Mouse (Mus musculus): ENCODE results near the gene Cdc25b. TPM values are rescaled to one million over a fixed set of nuclear protein-coding genes. Genes with fewer than 3 reads are reported as not detected.

Cdc25b gene
- polyA plus RNA-seq, 1 experiment from 2014 or later, result 117 TPM

DNA sequence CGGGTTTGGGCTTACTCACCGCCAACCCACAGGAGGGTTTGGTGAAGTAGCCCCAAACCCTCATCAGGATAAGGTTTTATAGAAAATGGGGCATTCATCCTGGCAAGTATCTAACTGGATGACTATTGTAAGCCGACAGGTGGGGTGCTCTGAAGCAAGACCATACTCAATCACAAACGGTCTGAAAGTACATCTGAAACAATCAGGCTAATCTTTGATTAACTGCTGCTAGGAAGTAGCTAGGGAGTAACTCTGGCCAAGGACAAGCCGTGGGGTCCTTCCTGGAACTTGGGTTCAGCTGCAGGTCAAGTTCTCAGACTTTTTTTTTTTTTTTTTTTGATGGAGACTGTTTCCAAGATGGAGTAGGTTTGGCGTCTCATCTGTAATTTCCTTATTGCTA lies 18.8 kb upstream of the Cdc25b start:
- Histone ChIP-seq H3K27ac (replicated peaks) (no peak overlapping the region), H3K4me1 (peaks cover 27% of the 10 kb centered on the region), H3K36me3 (peaks cover 4% of the 10 kb centered on the region; the same call in 1 of the 2 replicates), H3K4me3 (no peak overlapping the region), H3K9me3 (replicated peaks) (no peaks in the 10 kb centered on the region; the same call in 1 of the 2 replicates), H3K27me3 (ENCODE audit: low read depth, poor library complexity, severe bottlenecking) (peaks cover 38% of the 10 kb centered on the region)
- 89% methylated on average over 6 of the region's 6 CpGs for WGBS
- DNase-seq (ENCODE audit: low spot score), result no peak

DNA sequence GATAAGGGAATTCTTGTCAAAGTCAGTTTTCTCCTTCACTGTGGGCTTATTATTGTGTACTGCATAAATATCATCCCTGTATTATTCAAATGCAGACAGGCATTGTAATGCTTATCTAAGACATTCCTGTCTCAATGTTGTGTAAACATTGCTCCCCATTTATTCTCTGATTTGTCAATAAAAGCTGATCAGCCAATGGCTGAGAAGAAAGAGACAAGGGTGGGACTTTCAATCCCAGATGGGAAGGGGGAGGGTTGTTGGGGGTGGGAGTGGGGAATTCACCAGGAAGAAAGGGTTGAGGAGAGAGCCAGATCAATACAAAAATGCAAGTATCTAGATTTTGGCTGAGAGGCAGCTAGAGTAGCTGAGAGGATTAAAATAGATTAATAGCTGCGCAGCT lies 17.8 kb upstream of the Cdc25b start:
- 66% methylated on average over 1 of the region's 1 CpGs for WGBS
- Histone ChIP-seq H3K4me1 (peaks cover 28% of the 10 kb centered on the region), H3K27ac (replicated peaks) (no peak overlapping the region), H3K4me3 (no peak overlapping the region), H3K9me3 (replicated peaks) (no peaks in the 10 kb centered on the region; the same call in 1 of the 2 replicates), H3K36me3 (peaks cover 4% of the 10 kb centered on the region; the same call in 1 of the 2 replicates), H3K27me3 (ENCODE audit: low read depth, poor library complexity, severe bottlenecking) (peaks cover 47% of the 10 kb centered on the region)
- no peak for DNase-seq (ENCODE audit: low spot score)

DNA sequence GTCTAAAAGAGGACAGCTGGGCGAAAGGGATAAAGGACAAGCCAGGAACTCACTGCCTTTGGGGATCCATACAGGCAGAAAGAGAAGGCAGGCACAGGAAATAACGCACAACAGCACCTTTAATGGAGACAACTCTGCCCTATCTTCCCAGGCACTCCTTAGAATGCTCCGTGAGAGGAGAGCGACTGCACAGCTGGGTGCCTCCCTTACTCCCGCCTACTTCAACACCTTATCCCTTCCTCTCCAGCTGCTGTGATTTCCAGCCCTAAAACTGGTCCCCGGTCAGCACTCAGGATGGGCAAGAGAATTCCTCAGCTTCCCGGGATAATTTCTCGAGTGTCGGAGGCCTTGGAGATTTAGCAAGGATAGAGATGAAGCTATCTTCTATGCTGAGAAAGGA lies 15.8 kb upstream of the Cdc25b start:
- Histone ChIP-seq H3K4me1 (peaks cover 42% of the 10 kb centered on the region), H3K36me3 (peaks cover 7% of the 10 kb centered on the region), H3K27me3 (ENCODE audit: low read depth, poor library complexity, severe bottlenecking) (peaks cover 51% of the 10 kb centered on the region), H3K27ac (replicated peaks) (no peak overlapping the region), H3K4me3 (peak overlapping the region; percentile 43), H3K9me3 (replicated peaks) (no peaks in the 10 kb centered on the region)
- WGBS, result 11% methylated on average over 9 of the region's 9 CpGs
- no peak for DNase-seq (ENCODE audit: low spot score)

DNA sequence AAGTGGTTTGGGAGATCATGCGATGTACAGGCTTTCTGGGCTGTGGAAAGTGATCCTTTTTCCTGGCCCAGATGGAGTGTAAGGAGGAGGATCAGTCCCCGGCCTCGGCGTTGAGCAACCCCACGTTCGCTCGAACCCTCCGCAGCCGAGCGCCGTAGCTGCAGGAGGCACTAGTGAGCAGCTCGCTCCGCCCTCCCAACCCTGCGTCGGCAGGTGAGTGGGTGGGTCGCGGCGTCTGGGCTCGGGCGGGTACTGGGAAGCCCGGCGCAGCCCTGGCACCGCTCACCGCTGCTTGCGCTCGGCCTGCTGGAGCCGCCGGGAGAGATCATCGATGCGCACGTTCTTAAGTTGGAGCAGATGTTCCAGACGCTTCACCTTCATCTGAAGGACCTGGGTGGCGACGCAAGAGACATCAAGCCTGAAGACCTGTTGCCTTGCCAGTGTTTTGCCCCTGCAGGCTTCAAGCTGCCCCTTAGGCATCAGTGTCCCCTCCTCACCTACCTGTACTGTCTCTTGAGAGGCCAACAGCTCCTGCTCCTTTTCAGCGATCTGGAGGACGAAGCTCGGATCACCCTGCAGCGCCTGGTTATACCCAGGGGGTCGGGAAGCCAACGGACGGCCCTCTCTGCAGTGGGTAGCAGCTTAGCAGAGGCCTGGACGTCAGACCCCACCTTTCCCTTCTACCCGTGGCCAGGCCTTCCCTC lies 15.2 kb upstream of the Cdc25b start:
- peaks cover 51% of the 10 kb centered on the region for H3K27me3 ChIP-seq (ENCODE audit: low read depth, poor library complexity, severe bottlenecking)
- H3K27ac ChIP-seq (replicated peaks), result no peak overlapping the region
- peaks cover 48% of the 10 kb centered on the region for H3K4me1 ChIP-seq
- DNase-seq (ENCODE audit: low spot score), result peak; percentile 33
- no peaks in the 10 kb centered on the region for H3K9me3 ChIP-seq (replicated peaks)
- peak overlapping the region; percentile 43 for H3K4me3 ChIP-seq
- WGBS, result 1% methylated on average over 43 of the region's 43 CpGs
- H3K36me3 ChIP-seq, result peaks cover 13% of the 10 kb centered on the region

DNA sequence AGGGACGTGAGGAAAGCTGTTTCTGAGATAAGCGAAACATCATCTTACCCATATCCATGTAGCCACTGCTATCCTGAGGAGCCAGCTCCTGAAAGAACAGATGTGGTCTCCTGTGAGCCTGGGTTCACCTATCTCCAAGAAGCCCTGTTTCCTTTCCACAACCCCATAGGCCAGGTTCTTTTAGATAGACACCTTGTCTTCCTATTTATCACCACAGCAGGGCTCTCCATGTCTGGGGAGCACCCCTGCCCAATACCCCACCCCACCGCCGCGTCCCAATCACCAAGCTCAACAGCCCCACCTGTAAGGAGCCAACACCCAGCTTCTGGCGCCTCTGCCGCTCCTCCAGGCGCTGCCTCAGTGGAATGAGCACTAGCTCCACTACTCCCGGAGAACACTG lies 14.4 kb upstream of the Cdc25b start:
- Histone ChIP-seq H3K4me1 (peaks cover 56% of the 10 kb centered on the region), H3K4me3 (no peak overlapping the region), H3K9me3 (replicated peaks) (no peaks in the 10 kb centered on the region), H3K27me3 (ENCODE audit: low read depth, poor library complexity, severe bottlenecking) (peaks cover 51% of the 10 kb centered on the region), H3K27ac (replicated peaks) (no peak overlapping the region), H3K36me3 (peaks cover 21% of the 10 kb centered on the region)
- no peak for DNase-seq (ENCODE audit: low spot score)
- WGBS, result 38% methylated on average over 9 of the region's 9 CpGs

DNA sequence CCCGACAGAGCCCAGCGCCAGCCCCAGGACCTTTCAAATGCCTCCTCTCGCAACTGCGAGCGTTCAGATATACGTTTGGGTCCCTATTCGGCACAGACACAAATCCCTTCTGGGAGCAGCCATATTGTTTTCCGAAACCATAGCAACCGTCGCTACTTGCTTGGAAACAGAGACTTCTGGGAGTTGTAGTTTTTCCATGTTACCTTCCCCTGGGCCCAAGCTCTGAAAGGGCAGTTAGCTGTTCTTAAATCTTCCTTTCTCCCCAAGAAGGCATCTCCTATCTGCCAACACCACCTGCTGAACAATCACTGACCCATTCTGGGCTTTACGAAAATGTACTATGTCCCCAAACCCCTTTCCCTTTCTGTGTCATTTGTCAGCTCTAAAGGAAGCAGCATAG lies 12.0 kb upstream of the Cdc25b start:
- WGBS, result 6% methylated on average over 11 of the region's 11 CpGs
- Histone ChIP-seq H3K27me3 (ENCODE audit: low read depth, poor library complexity, severe bottlenecking) (peaks cover 46% of the 10 kb centered on the region), H3K27ac (replicated peaks) (no peak overlapping the region), H3K9me3 (replicated peaks) (no peaks in the 10 kb centered on the region), H3K4me1 (peaks cover 69% of the 10 kb centered on the region), H3K4me3 (peak overlapping the region; percentile 54), H3K36me3 (peaks cover 34% of the 10 kb centered on the region)
- DNase-seq (ENCODE audit: low spot score), result peak; percentile 71

DNA sequence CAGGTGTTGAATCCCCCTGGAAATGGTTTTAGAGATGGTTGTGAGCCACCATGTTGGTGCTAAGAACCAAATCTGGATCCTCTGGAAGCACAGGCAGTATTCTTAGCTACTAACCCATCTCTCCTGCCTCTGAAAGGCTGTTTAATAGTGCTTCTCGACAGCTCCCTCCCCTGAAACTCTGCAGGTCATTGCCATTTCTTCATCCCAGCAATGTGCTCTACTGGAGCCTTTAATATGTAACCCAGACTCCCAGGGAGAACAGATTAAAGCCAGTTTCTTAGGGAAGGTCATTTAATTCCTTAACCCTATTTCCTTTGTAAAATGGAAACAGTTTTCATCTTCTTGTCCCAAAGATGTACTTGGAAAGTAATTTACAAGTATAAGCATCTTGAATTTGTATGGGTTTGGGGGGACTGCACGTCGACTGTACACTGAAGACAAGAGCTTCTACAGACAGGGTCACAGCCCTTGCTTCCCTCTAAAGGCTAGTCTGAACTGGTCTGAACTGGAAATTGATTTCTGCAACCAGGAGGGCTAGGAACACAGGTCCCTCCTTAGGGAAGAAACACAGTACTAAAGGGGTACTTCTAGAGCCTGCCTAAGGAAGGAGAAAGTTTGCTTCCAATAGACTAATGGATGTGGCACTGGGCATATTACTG lies 11.3 kb upstream of the Cdc25b start:
- DNase-seq (ENCODE audit: low spot score), result no peak
- Histone ChIP-seq H3K9me3 (replicated peaks) (no peaks in the 10 kb centered on the region), H3K4me3 (no peak overlapping the region), H3K27ac (replicated peaks) (no peak overlapping the region), H3K27me3 (ENCODE audit: low read depth, poor library complexity, severe bottlenecking) (peaks cover 38% of the 10 kb centered on the region), H3K4me1 (peaks cover 73% of the 10 kb centered on the region), H3K36me3 (peaks cover 34% of the 10 kb centered on the region)
- WGBS, result 71% methylated on average over 3 of the region's 3 CpGs

DNA sequence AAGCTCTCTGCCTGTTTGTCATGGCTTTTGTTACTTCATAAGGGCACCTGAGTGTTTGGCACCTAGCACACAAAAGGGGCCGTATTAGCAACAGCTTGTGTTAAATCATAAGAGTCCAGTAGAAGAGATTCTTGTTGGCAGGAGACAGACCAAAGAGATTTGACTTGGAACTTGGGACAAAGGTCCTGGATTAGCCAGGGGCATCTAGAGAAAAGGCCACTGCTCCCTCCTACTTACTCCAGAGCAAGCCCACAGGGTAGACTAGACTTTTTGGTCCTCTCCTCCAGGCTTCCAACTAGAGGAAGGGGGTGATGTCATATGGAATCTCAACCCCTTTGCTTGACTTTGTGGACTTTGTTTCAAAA lies 10.8 kb upstream of the Cdc25b start:
- peaks cover 33% of the 10 kb centered on the region for H3K27me3 ChIP-seq (ENCODE audit: low read depth, poor library complexity, severe bottlenecking)
- H3K27ac ChIP-seq (replicated peaks), result no peak overlapping the region
- peaks cover 34% of the 10 kb centered on the region for H3K36me3 ChIP-seq
- 0 out of 2 replicates have a peak overlapping the region, but pooled peaks have one; percentile 91 for H3K4me3 ChIP-seq
- 93% methylated on average over 1 of the region's 1 CpGs for WGBS
- H3K9me3 ChIP-seq (replicated peaks), result no peaks in the 10 kb centered on the region
- peaks cover 71% of the 10 kb centered on the region for H3K4me1 ChIP-seq
- DNase-seq (ENCODE audit: low spot score), result no peak

DNA sequence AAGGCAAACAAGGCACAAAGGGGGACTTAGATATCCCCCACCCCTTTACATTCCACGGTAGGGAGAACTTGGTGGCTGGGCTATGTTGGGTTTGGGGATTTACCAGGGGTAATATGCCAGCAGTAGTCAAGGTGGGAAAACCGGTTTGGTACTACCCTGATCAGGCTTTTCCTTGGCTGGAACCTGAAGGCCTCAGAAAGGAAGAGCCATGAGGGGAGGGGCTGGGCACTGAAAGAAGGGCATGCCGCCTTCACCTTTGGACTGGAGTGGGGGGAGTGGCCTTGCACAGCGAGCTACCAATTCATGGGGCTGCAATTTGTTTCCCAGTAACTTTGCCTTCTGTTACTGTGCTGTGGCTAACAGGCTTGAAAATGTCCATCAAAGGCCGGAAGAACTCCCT lies 10.3 kb upstream of the Cdc25b start:
- Histone ChIP-seq H3K27me3 (ENCODE audit: low read depth, poor library complexity, severe bottlenecking) (peaks cover 28% of the 10 kb centered on the region), H3K9me3 (replicated peaks) (no peaks in the 10 kb centered on the region), H3K4me3 (peak overlapping the region; percentile 91; the same call in 1 of the 2 replicates), H3K36me3 (peaks cover 32% of the 10 kb centered on the region), H3K4me1 (peaks cover 65% of the 10 kb centered on the region), H3K27ac (replicated peaks) (no peak overlapping the region)
- no peak for DNase-seq (ENCODE audit: low spot score)
- WGBS, result 68% methylated on average over 5 of the region's 5 CpGs

DNA sequence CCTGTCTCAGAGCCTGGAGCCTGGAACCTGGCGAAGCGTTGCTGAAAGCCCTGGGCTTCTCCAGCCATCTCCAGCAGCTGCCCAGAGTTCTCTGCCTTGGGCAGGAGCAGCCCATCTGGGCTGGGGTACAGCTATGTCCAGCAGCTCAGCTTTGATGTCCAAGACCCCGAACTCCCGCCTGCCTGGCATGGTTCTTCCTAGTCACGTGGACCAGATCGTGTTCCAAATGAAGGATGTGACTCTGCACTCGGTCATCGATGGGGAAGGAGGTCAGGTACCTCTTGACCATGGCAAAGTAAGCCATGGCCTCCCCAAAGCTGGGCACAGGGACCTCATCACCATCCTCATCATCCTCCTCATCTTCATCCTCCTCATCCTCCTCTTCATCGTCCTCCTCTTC lies 8.8 kb upstream of the Cdc25b start:
- DNase-seq (ENCODE audit: low spot score), result no peak
- peaks cover 30% of the 10 kb centered on the region for H3K36me3 ChIP-seq
- H3K27ac ChIP-seq (replicated peaks), result peak overlapping the region; percentile 93
- peaks cover 55% of the 10 kb centered on the region for H3K4me1 ChIP-seq
- peak overlapping the region; percentile 91 for H3K4me3 ChIP-seq
- no peaks in the 10 kb centered on the region for H3K9me3 ChIP-seq (replicated peaks)
- WGBS, result 89% methylated on average over 9 of the region's 9 CpGs
- peaks cover 13% of the 10 kb centered on the region for H3K27me3 ChIP-seq (ENCODE audit: low read depth, poor library complexity, severe bottlenecking)

DNA sequence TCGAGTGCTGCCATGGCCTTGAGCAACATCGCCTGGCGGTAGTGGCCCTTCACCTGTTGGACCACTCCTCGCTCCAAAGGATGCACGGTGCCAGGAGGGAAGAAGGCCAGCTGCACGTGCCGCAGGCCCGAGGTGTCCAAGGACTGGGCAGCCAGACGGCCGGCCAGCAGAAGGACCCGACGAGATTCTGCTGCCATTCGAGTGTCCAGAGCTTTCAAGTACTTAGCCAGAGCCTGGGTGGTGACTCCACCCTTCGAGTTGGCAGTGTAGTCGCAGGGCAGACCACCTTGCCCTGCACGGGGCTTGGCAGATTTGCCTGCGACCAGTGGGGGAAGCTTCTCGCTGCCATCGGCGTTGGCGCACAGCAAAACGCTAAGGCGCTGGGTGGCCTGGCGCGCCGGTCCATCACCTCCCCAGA lies 7.9 kb upstream of the Cdc25b start:
- Histone ChIP-seq H3K4me1 (peaks cover 54% of the 10 kb centered on the region), H3K9me3 (replicated peaks) (no peaks in the 10 kb centered on the region), H3K36me3 (peaks cover 30% of the 10 kb centered on the region), H3K27ac (replicated peaks) (peak overlapping the region; percentile 93), H3K27me3 (ENCODE audit: low read depth, poor library complexity, severe bottlenecking) (peaks cover 4% of the 10 kb centered on the region), H3K4me3 (peak overlapping the region; percentile 91)
- DNase-seq (ENCODE audit: low spot score), result peak; percentile 30
- WGBS, result 36% methylated on average over 26 of the region's 26 CpGs

DNA sequence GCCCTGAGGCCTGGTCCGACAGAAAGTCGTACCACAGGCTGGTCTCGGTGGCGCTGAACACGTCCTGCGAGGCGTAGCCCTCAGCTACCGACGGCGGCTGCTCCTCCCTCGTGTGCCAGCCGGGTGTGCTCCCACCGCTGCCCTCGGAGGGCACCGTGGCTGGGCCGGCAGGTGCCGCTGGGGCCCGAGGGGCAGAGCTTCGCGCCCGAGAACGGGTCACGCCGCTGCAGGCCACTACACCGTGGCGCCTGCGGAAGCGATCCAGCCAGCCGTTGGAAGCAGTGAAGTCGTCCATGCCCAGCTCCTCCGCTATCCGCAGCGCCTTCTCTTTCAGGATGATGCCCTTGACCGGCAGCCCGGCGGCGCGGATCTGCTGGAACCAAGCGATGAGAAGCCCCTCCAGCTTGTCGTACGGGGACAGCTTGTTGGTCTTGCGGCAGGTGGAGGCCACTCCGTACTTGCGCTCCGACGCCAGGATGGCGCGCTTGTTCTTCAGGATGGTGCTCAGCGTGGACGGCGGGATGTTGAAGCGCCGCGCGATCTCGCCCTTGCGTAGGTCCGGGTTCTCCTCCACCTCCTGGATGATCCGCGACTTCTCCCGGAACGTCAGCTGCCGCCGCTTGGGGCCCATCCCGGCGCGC lies 7.4 kb upstream of the Cdc25b start:
- Histone ChIP-seq H3K9me3 (replicated peaks) (no peaks in the 10 kb centered on the region), H3K36me3 (peaks cover 30% of the 10 kb centered on the region), H3K4me3 (peak overlapping the region; percentile 91), H3K27ac (replicated peaks) (peak overlapping the region; percentile 93), H3K27me3 (ENCODE audit: low read depth, poor library complexity, severe bottlenecking) (no peaks in the 10 kb centered on the region), H3K4me1 (peaks cover 49% of the 10 kb centered on the region)
- DNase-seq (ENCODE audit: low spot score), result peak; percentile 80
- WGBS, result 1% methylated on average over 67 of the region's 67 CpGs
